In the genomic region with DNA sequence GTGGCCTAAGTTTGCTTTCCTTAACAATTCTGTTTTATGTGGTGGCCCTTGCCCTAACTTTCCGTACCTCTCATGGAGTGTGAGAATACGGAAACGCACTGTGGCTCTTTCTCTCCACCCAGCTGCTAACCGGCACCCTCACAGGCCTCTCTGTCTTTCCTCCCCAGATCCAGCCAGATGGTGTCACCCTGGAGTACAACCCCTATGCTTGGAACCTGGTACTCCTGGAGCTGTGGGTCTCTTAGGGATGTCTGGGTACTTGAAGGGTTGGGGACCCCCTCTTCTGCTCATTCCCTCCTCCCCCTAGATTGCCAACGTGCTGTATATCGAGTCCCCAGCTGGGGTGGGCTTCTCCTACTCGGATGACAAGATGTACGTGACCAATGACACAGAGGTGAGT, we compare ENCODE assay signal across 8 mouse cellular contexts. TPM values are rescaled to one million over a fixed set of nuclear protein-coding genes. Genes with fewer than 3 reads are reported as not detected.
DNase-seq lines count a peak whose midpoint lies in the region; ATAC-seq and TF ChIP-seq lines count a peak whose summit lies in the region.

No protein-coding gene starts in this region.

- peaks cover 5% of the 10 kb centered on the region; the same call in 1 of the 2 replicates for H3K4me1 ChIP-seq in spleen, adult 2 months (ENCODE audit: control insufficient read depth, insufficient read depth, insufficient read length)
- H3K4me1 ChIP-seq in forebrain, embryonic 11.5 days (replicated peaks; ENCODE audit: control insufficient read depth, insufficient read depth, low read length) = peaks cover 6% of the 10 kb centered on the region; the same call in 1 of the 2 replicates
- peaks cover 25% of the 10 kb centered on the region for H3K4me1 ChIP-seq in kidney, embryonic 15.5 days
- peaks cover 28% of the 10 kb centered on the region for H3K4me1 ChIP-seq in midbrain, embryonic 10.5 days

- TF ChIP-seq POLR2A in spleen, adult 2 months (IDR thresholded peaks at IDR 0.05; ENCODE audit: low read depth, low read length) = no peak

- H3K9me3 ChIP-seq in forebrain, embryonic 11.5 days (ENCODE audit: control insufficient read depth, low read length) = no peaks in the 10 kb centered on the region
- H3K9me3 ChIP-seq in kidney, embryonic 15.5 days (replicated peaks) = no peaks in the 10 kb centered on the region
- no peaks in the 10 kb centered on the region for H3K9me3 ChIP-seq in midbrain, embryonic 10.5 days (replicated peaks)

- H3K27ac ChIP-seq in spleen, adult 2 months (ENCODE audit: insufficient read depth, low read length) = peak overlapping the region; percentile 85
- no peak overlapping the region for H3K27ac ChIP-seq in forebrain, embryonic 11.5 days (ENCODE audit: low read depth, low read length)
- H3K27ac ChIP-seq in kidney, embryonic 15.5 days = no peak overlapping the region
- H3K27ac ChIP-seq in midbrain, embryonic 10.5 days (replicated peaks) = no peak overlapping the region

- ATAC-seq in forebrain, embryonic 11.5 days (replicated peaks; ENCODE audit: low FRiP score) = no peak
- ATAC-seq in kidney, embryonic 15.5 days (replicated peaks; ENCODE audit: low FRiP score) = no peak

- DNase-seq in spleen, adult 2 months (ENCODE audit: low read depth in 1 of 2, low spot score in 2 of 2) = no peak
- DNase-seq in spleen, adult 18-20 months = no peak
- no peak for DNase-seq in forebrain, embryonic 11.5 days (ENCODE audit: low spot score)
- no peak for DNase-seq in midbrain, embryonic 10.5 days (ENCODE audit: low spot score)
- no peak for DNase-seq in c-Kit-positive CD71-positive TER-119-positive erythroid progenitor cells, embryonic 14.5 days (ENCODE audit: low spot score)
- no peak for DNase-seq in ovary, postnatal 10 days (ENCODE audit: low spot score)
- no peak for DNase-seq in layer of hippocampus, postnatal 10 days (ENCODE audit: low spot score in 2 of 2)

- H3K4me2 ChIP-seq in forebrain, embryonic 11.5 days (ENCODE audit: low read depth, low read length, severe bottlenecking) = peak overlapping the region; percentile 100
- peak overlapping the region; percentile 90 for H3K4me2 ChIP-seq in kidney, embryonic 15.5 days

- H3K27me3 ChIP-seq in spleen, adult 2 months (ENCODE audit: control insufficient read depth, insufficient read depth, low read length) = no peaks in the 10 kb centered on the region
- no peaks in the 10 kb centered on the region for H3K27me3 ChIP-seq in forebrain, embryonic 11.5 days (ENCODE audit: control insufficient read depth, insufficient read depth, low read length)
- no peaks in the 10 kb centered on the region for H3K27me3 ChIP-seq in kidney, embryonic 15.5 days
- no peaks in the 10 kb centered on the region for H3K27me3 ChIP-seq in midbrain, embryonic 10.5 days (ENCODE audit: low read depth, poor library complexity, severe bottlenecking)

- peaks cover 31% of the 10 kb centered on the region for H3K36me3 ChIP-seq in spleen, adult 2 months (ENCODE audit: control insufficient read depth, insufficient read depth, low read length)
- H3K36me3 ChIP-seq in forebrain, embryonic 11.5 days (ENCODE audit: control insufficient read depth, insufficient read depth, low read length) = no peaks in the 10 kb centered on the region
- peaks cover 41% of the 10 kb centered on the region for H3K36me3 ChIP-seq in kidney, embryonic 15.5 days
- H3K36me3 ChIP-seq in midbrain, embryonic 10.5 days = peaks cover 42% of the 10 kb centered on the region

- TF ChIP-seq CTCF in spleen, adult 2 months (IDR thresholded peaks at IDR 0.05; ENCODE audit: extremely low read depth, insufficient read depth, insufficient read length, insufficient replicate concordance) = no peak

- 38% methylated on average over 8 of the region's 8 CpGs for WGBS in spleen, adult 2 months
- WGBS in forebrain, embryonic 11.5 days = 48% methylated on average over 8 of the region's 8 CpGs
- WGBS in kidney, embryonic 15.5 days = 35% methylated on average over 8 of the region's 8 CpGs
- WGBS in midbrain, embryonic 10.5 days = 56% methylated on average over 8 of the region's 8 CpGs

- peak overlapping the region; percentile 74; the same call in 1 of the 2 replicates for H3K9ac ChIP-seq in forebrain, embryonic 11.5 days (ENCODE audit: low read length)
- H3K9ac ChIP-seq in kidney, embryonic 15.5 days = peak overlapping the region; percentile 70

- H3K4me3 ChIP-seq in spleen, adult 2 months (ENCODE audit: extremely low read depth, insufficient read depth, insufficient read length) = peak overlapping the region; percentile 83
- H3K4me3 ChIP-seq in forebrain, embryonic 11.5 days (ENCODE audit: low read depth, low read length) = peak overlapping the region; percentile 66
- peak overlapping the region; percentile 71 for H3K4me3 ChIP-seq in kidney, embryonic 15.5 days (replicated peaks)
- H3K4me3 ChIP-seq in midbrain, embryonic 10.5 days = peak overlapping the region; percentile 84

RNA-seq across cellular contexts. Expression of gene Neurl2, which starts 1.3 kb away (rescaled TPM):
- 5.7 and 9.6 TPM in 2 replicates for polyA plus RNA-seq in spleen, adult 2 months (2012; rRNA removed)
- polyA plus RNA-seq in forebrain, embryonic 11.5 days (2014; fragmentation: Nextera tagmentation; extraction: Ambion mirVana) = 3.2 and 4.5 TPM in 2 replicates
- 7.0 and 8.9 TPM in 2 replicates for polyA plus RNA-seq in kidney, embryonic 15.5 days (2015; fragmentation: Nextera tagmentation; extraction: Ambion mirVana)
- polyA plus RNA-seq in midbrain, embryonic 10.5 days (2016; fragmentation: Nextera tagmentation; extraction: Ambion mirVana) = 3.8 and 5.4 TPM in 2 replicates
- total RNA-seq in layer of hippocampus, postnatal 10 days (2021) = 1 to 10 TPM; 3.5 to 4.7 TPM

RNA-seq across cellular contexts. Expression of gene Ctsa, which starts 1.9 kb away (rescaled TPM):
- 318 and 362 TPM in 2 replicates for polyA plus RNA-seq in spleen, adult 2 months (2012; rRNA removed)
- polyA plus RNA-seq in forebrain, embryonic 11.5 days (2014; fragmentation: Nextera tagmentation; extraction: Ambion mirVana) = 82.4 and 83.3 TPM in 2 replicates
- polyA plus RNA-seq in kidney, embryonic 15.5 days (2015; fragmentation: Nextera tagmentation; extraction: Ambion mirVana) = 160 and 170 TPM in 2 replicates
- polyA plus RNA-seq in midbrain, embryonic 10.5 days (2016; fragmentation: Nextera tagmentation; extraction: Ambion mirVana) = 85.7 and 98.2 TPM in 2 replicates
- total RNA-seq in layer of hippocampus, postnatal 10 days (2021) = 10 to 100 TPM; 70.8 to 76.9 TPM

RNA-seq across cellular contexts. Expression of gene Spata25, which starts 6.2 kb away (rescaled TPM):
- polyA plus RNA-seq in spleen, adult 2 months (2012; rRNA removed) = 0.16 and 0.40 TPM in 2 replicates
- polyA plus RNA-seq in forebrain, embryonic 11.5 days (2014; fragmentation: Nextera tagmentation; extraction: Ambion mirVana) = not detected in 2 replicates
- polyA plus RNA-seq in kidney, embryonic 15.5 days (2015; fragmentation: Nextera tagmentation; extraction: Ambion mirVana) = 0.21 TPM in 1 of 2 replicates, not detected in the other
- polyA plus RNA-seq in midbrain, embryonic 10.5 days (2016; fragmentation: Nextera tagmentation; extraction: Ambion mirVana) = 0.17 TPM in 1 of 2 replicates, not detected in the other
- 1 to 10 TPM in 1 of 2 experiments, not detected in 1; 1.6 TPM for total RNA-seq in layer of hippocampus, postnatal 10 days (2021)

RNA-seq across cellular contexts. Expression of gene Zswim1, which starts 12.0 kb away (rescaled TPM):
- polyA plus RNA-seq in spleen, adult 2 months (2012; rRNA removed) = 7.7 and 9.3 TPM in 2 replicates
- 26.4 and 29.9 TPM in 2 replicates for polyA plus RNA-seq in forebrain, embryonic 11.5 days (2014; fragmentation: Nextera tagmentation; extraction: Ambion mirVana)
- 18.4 and 19.8 TPM in 2 replicates for polyA plus RNA-seq in kidney, embryonic 15.5 days (2015; fragmentation: Nextera tagmentation; extraction: Ambion mirVana)
- 24.7 and 25.3 TPM in 2 replicates for polyA plus RNA-seq in midbrain, embryonic 10.5 days (2016; fragmentation: Nextera tagmentation; extraction: Ambion mirVana)
- 10 to 100 TPM; 18.5 to 18.7 TPM for total RNA-seq in layer of hippocampus, postnatal 10 days (2021)

RNA-seq across cellular contexts. Expression of gene Pltp, which starts 23.0 kb away (rescaled TPM):
- polyA plus RNA-seq in spleen, adult 2 months (2012; rRNA removed) = 48.3 and 51.8 TPM in 2 replicates
- 43.2 and 50.1 TPM in 2 replicates for polyA plus RNA-seq in forebrain, embryonic 11.5 days (2014; fragmentation: Nextera tagmentation; extraction: Ambion mirVana)
- polyA plus RNA-seq in kidney, embryonic 15.5 days (2015; fragmentation: Nextera tagmentation; extraction: Ambion mirVana) = 35.6 and 38.7 TPM in 2 replicates
- 67.9 and 86.2 TPM in 2 replicates for polyA plus RNA-seq in midbrain, embryonic 10.5 days (2016; fragmentation: Nextera tagmentation; extraction: Ambion mirVana)
- 10 to 100 TPM; 72.9 to 79.2 TPM for total RNA-seq in layer of hippocampus, postnatal 10 days (2021)
